Mouse (Mus musculus) kidney, adult 2 months (tissue): ENCODE results near the gene Hk3.

Source experiments
- CTCF ChIP-seq: fragments of 200-500 bp; conservative IDR thresholded peaks from 2 replicates; pipeline ENCODE4 v1.5.1; 2011; ENCODE audit warnings: low read depth, mild to moderate bottlenecking, control low read depth, low read length, moderate library complexity, mixed read lengths; ENCODE audit not compliant: insufficient read depth, insufficient read length
- POLR2A ChIP-seq: fragments of 200-500 bp; IDR thresholded peaks from one replicate; pipeline ENCODE4 v1.6.1; 2011; ENCODE audit warnings: low read depth, low read length, control low read depth

- no peak for TF ChIP-seq POLR2A
- no peak for TF ChIP-seq CTCF
These were observed 10.1 kb downstream of the Hk3 start for GRCm38 (mm10) chr13:55011103-55011502.
